Mouse (Mus musculus) forebrain, postnatal 0 days (tissue): ENCODE data around the gene Icosl. TPM values are rescaled to one million over a fixed set of nuclear protein-coding genes. Genes with fewer than 3 reads are reported as not detected.

ENCODE experiments used
- ATAC-seq: fragments of 200-750 bp; cut with Nextera tagmentation; 2 replicates; pipeline ENCODE4 v1.8.0; 2017; ENCODE audit warnings: mild to moderate bottlenecking, moderate library complexity
- DNase-seq: peaks from one replicate; pipeline ENCODE4 v3.0.0-alpha.2; 2015
- H3K27ac ChIP-seq: fragments of 300-500 bp; sonication (generic); 2 replicates; pipeline ENCODE4 v1.5.1; 2014; ENCODE audit warnings: low read depth, mild to moderate bottlenecking, antibody characterized with exemption, low read length, moderate library complexity, mixed read lengths
- H3K27me3 ChIP-seq: fragments of 300-500 bp; sonication (generic); 2 replicates; pipeline ENCODE4 v1.6.1; 2014; ENCODE audit warnings: mild to moderate bottlenecking, low read length, mixed read lengths; ENCODE audit not compliant: insufficient read depth
- H3K36me3 ChIP-seq: fragments of 300-500 bp; sonication (generic); 2 replicates; pipeline ENCODE4 v1.6.1; 2014; ENCODE audit warnings: mild to moderate bottlenecking, moderate library complexity; ENCODE audit not compliant: insufficient read depth
- H3K4me1 ChIP-seq: fragments of 300-500 bp; sonication (generic); 2 replicates; pipeline ENCODE4 v1.6.1; 2014; ENCODE audit warnings: antibody characterized with exemption; ENCODE audit not compliant: insufficient read depth
- H3K4me2 ChIP-seq: fragments of 300-500 bp; sonication (generic); 2 replicates; pipeline ENCODE4 v1.6.1; 2014; ENCODE audit warnings: low read depth, mild to moderate bottlenecking, moderate library complexity
- H3K4me3 ChIP-seq: fragments of 300-500 bp; sonication (generic); 2 replicates; pipeline ENCODE4 v1.5.1; 2014; ENCODE audit warnings: low read depth, low read length, mixed read lengths
- H3K9ac ChIP-seq: fragments of 300-500 bp; sonication (generic); 2 replicates; pipeline ENCODE4 v1.6.1; 2014; ENCODE audit warnings: mild to moderate bottlenecking
- H3K9me3 ChIP-seq: fragments of 300-500 bp; sonication (generic); 2 replicates; pipeline ENCODE4 v1.6.1; 2016; ENCODE audit warnings: low read length
- CTCF ChIP-seq: sonication (generic); IDR thresholded peaks from 2 replicates; pipeline ENCODE4 v1.5.1; 2016; ENCODE audit warnings: antibody characterized with exemption, control low read depth, low read depth
- WGBS: fragments of 180-500 bp; shearing (Covaris S2); extraction: QIAGEN DNeasy Blood & Tissue Kit; methylation state at CpG from one replicate; pipeline ENCODE4 v1.1.7; 2014; 5-methylcytosine and 5-hydroxymethylcytosine counted together
- polyA plus RNA-seq: library from polyadenylated mRNA; unstranded; fragments of >200 nt; fragmentation: Nextera tagmentation; extraction: Ambion mirVana; gene quantifications from 2 replicates; pipeline ENCODE4 v1.2.1, GENCODE M21; 2015
- total RNA-seq: library from RNA; depleted of rRNA; stranded (reverse); fragments of >200 nt; gene quantifications from 2 replicates; pipeline ENCODE4 v1.2.3, GENCODE M21; 2014

Gene Icosl
- total and polyA plus RNA-seq, 2 experiments from 2014 or later = 0.91 to 1.9 TPM

DNA sequence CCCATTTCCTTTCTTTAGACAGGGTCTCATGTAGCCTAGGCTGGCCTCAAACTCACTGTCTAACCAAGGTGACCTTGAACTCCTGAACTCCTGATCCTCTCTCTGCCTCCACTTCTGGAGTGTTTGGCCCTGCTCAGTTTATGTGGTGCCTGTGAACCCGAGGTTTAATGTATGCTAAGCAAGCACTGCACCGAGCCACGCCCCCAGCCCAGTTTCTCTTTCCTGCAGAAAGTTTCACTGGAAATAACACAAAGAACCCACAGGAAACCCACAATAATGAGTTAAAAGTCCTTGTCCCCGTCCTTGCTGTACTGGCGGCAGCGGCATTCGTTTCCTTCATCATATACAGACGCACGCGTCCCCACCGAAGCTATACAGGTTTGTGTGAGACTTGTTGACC, 5.9 kb downstream of the Icosl start:
- Histone ChIP-seq H3K4me3 (no peak overlapping the region), H3K27me3 (no peaks in the 10 kb centered on the region), H3K9ac (no peak overlapping the region), H3K36me3 (no peaks in the 10 kb centered on the region), H3K4me1 (no peaks in the 10 kb centered on the region), H3K27ac (no peak overlapping the region), H3K4me2 (no peak overlapping the region), H3K9me3 (no peaks in the 10 kb centered on the region)
- no peak for TF ChIP-seq CTCF
- WGBS = 84% methylated on average over 11 of the region's 11 CpGs
- DNase-seq (no peak), ATAC-seq (no peak)

DNA sequence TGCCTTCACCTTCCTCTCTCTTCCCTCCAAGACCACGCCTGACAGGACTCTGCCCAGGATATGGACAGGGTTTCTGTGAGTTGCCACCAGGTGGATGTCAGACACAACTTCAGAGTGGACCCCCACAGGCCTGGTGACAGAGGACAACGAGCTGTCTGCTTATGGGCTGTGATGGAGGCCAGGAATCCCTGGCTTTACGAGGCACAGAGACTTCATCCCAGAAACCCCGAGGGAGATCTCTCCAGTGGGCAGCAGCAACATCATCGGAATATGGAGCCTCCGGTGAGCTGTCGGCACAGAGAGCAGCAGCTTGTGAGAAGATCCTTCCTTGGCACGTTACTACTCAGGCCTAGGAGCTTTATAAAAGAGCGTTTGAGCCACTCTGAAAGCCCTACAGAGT, 8.8 kb downstream of the Icosl start:
- 82% methylated on average over 9 of the region's 9 CpGs for WGBS

DNA sequence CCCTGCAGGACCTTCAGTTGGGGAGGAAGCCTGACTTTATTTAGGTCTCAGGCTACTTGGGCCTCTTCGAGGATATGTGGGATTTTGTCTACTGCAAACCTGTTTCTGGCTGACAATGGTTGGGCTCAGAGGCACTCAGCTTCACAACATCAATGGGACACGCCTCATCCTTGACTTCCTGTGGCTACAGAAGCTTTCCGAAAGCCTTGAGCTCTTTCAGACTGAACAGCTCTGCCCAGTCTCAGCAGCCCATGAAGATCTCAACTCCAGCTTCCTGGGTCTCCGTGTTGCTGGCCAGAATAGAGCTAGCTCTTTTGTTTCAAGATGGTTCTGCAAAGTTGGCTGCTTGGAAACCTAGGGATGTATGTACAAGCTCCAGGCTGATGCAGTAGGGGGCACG, 9.2 kb downstream of the Icosl start:
- H3K36me3 ChIP-seq = no peaks in the 10 kb centered on the region
- H3K27ac ChIP-seq = no peak overlapping the region
- H3K27me3 ChIP-seq = no peaks in the 10 kb centered on the region
- H3K4me3 ChIP-seq = no peak overlapping the region
- H3K9ac ChIP-seq = no peak overlapping the region
- TF ChIP-seq CTCF = no peak
- 81% methylated on average over 5 of the region's 5 CpGs for WGBS
- no peaks in the 10 kb centered on the region for H3K9me3 ChIP-seq
- DNase-seq = no peak
- H3K4me2 ChIP-seq = no peak overlapping the region
- ATAC-seq = no peak
- no peaks in the 10 kb centered on the region for H3K4me1 ChIP-seq

More for the DNA sequence above, 8.8 kb downstream of the Icosl start:
- DNase-seq = no peak
- no peaks in the 10 kb centered on the region for H3K4me1 ChIP-seq
- H3K4me3 ChIP-seq = no peak overlapping the region
- no peaks in the 10 kb centered on the region for H3K36me3 ChIP-seq
- TF ChIP-seq CTCF = no peak
- H3K27ac ChIP-seq = no peak overlapping the region
- H3K4me2 ChIP-seq = no peak overlapping the region
- H3K27me3 ChIP-seq = no peaks in the 10 kb centered on the region
- H3K9ac ChIP-seq = no peak overlapping the region
- no peak for ATAC-seq
- H3K9me3 ChIP-seq = no peaks in the 10 kb centered on the region

DNA sequence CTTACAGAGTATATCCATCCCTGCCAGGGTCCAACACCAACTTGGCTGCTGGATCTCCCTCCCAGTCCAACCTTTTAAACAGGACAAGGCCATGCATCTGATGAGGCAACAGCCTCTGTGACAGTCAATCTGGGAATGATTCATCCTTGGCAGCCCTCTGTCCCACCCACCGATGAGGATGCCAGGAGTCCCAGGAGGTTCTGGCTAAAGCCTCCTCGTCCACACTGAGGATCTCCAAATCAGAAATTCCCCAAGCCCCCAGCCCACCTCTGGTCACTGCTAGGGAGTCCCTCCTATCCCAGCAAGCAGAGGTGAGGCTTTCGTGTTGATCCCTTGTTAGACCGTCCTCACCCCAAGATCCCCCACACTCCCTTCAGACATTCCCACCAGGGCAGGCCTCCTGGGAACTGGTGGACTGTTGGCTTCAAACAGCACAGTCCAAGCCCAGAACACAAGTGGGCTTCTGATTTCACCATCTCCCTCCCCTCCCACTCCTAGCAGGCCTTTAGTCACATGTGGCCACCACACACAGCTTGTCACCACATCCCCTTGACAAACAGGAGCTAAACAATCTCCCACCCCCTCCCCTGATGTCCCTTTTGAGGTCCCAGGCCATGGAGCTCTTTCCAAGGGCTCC, 11.0 kb downstream of the Icosl start:
- H3K4me2 ChIP-seq = no peak overlapping the region
- no peaks in the 10 kb centered on the region for H3K27me3 ChIP-seq
- no peak overlapping the region for H3K27ac ChIP-seq
- no peaks in the 10 kb centered on the region for H3K9me3 ChIP-seq
- DNase-seq (no peak), ATAC-seq (no peak)
- WGBS = 80% methylated on average over 4 of the region's 4 CpGs
- no peaks in the 10 kb centered on the region for H3K4me1 ChIP-seq
- no peak overlapping the region for H3K9ac ChIP-seq
- H3K36me3 ChIP-seq = no peaks in the 10 kb centered on the region
- TF ChIP-seq CTCF = no peak
- no peak overlapping the region for H3K4me3 ChIP-seq

GRCm38 (mm10) chr10:78084073-78084472, 15.0 kb downstream of the Icosl start:
- 61% methylated on average over 1 of the region's 1 CpGs for WGBS
- no peaks in the 10 kb centered on the region for H3K9me3 ChIP-seq
- no peaks in the 10 kb centered on the region for H3K27me3 ChIP-seq
- no peaks in the 10 kb centered on the region for H3K4me1 ChIP-seq
- no peak overlapping the region for H3K9ac ChIP-seq
- no peak overlapping the region for H3K4me2 ChIP-seq
- H3K27ac ChIP-seq = no peak overlapping the region
- no peak for ATAC-seq
- H3K36me3 ChIP-seq = no peaks in the 10 kb centered on the region
- no peak for DNase-seq
- H3K4me3 ChIP-seq = no peak overlapping the region
- no peak for TF ChIP-seq CTCF

GRCm38 (mm10) chr10:78085711-78086110, 16.6 kb downstream of the Icosl start:
- H3K4me1 ChIP-seq = no peaks in the 10 kb centered on the region
- no peak for TF ChIP-seq CTCF
- H3K27ac ChIP-seq = no peak overlapping the region
- no peaks in the 10 kb centered on the region for H3K27me3 ChIP-seq
- no peaks in the 10 kb centered on the region for H3K36me3 ChIP-seq
- ATAC-seq (no peak), DNase-seq (no peak)
- H3K4me3 ChIP-seq = no peak overlapping the region
- no peak overlapping the region for H3K9ac ChIP-seq
- H3K9me3 ChIP-seq = no peaks in the 10 kb centered on the region
- H3K4me2 ChIP-seq = no peak overlapping the region
- 95% methylated on average over 6 of the region's 6 CpGs for WGBS

DNA sequence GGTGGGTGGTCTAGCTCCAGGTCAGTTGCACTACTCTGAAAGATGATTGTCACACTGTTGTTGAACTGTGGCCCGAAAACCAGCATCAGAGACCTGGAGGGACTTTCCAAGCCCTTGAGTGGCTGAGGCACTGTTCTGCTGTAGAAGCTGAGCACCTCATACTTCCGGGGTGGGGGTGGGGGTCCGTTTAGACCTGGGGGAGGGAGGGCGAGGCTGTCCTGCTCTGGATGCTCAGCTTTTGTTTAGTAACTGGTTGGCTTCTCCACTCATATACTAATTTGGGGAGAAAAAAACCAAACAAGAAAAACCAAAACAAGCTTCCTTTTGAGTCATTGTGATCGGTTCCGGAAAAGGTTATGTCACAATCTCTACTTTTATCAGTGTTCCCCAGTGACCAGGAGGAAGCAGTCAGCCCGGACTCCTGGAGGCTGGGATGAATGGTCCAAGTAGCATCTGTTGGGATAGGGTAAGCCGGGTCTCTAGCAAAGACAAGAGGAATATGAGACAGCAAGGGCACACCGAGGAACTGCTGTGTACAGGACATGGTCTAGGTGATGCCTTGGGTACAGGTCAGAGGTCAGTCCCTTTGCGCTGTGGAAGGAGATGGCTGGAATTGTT, 17.5 kb downstream of the Icosl start:
- WGBS = 83% methylated on average over 10 of the region's 10 CpGs
- H3K4me2 ChIP-seq = no peak overlapping the region
- TF ChIP-seq CTCF = no peak
- H3K9me3 ChIP-seq = no peaks in the 10 kb centered on the region
- DNase-seq (no peak), ATAC-seq (no peak)
- no peaks in the 10 kb centered on the region for H3K27me3 ChIP-seq
- no peaks in the 10 kb centered on the region for H3K36me3 ChIP-seq
- no peaks in the 10 kb centered on the region for H3K4me1 ChIP-seq
- no peak overlapping the region for H3K27ac ChIP-seq
- H3K9ac ChIP-seq = no peak overlapping the region
- no peak overlapping the region for H3K4me3 ChIP-seq
